Mouse (Mus musculus) erythroid progenitor cell, adult 5-6 weeks (primary cell): Measurements from ENCODE around the gene Tbx4. TPM values are rescaled to one million over a fixed set of nuclear protein-coding genes. Genes with fewer than 3 reads are reported as not detected.

Experiments used
- ATAC-seq: replicated peaks from 2 replicates; pipeline ENCODE4 v1.8.0; 2016; ENCODE audit warnings: moderate number of reproducible peaks, mild to moderate bottlenecking, moderate TSS enrichment, inconsistent platforms; ENCODE audit not compliant: poor library complexity, low FRiP score, severe bottlenecking
- total RNA-seq, 2 experiments: library from RNA; stranded (forward) in 1 of 2; stranded (reverse) in 1 of 2; fragments of 150-400 nt in 1 of 2; fragments of 186-747, 209-891 nt in 1 of 2; gene quantifications; 2 replicates each; pipeline versions ENCODE4 v1.2.3 to v1.2.4; 2015 to 2017; ENCODE audit warnings: low replicate concordance in 2 of 2

Tbx4 gene
- total RNA-seq, 2 experiments from 2014 or later, result not detected

DNA sequence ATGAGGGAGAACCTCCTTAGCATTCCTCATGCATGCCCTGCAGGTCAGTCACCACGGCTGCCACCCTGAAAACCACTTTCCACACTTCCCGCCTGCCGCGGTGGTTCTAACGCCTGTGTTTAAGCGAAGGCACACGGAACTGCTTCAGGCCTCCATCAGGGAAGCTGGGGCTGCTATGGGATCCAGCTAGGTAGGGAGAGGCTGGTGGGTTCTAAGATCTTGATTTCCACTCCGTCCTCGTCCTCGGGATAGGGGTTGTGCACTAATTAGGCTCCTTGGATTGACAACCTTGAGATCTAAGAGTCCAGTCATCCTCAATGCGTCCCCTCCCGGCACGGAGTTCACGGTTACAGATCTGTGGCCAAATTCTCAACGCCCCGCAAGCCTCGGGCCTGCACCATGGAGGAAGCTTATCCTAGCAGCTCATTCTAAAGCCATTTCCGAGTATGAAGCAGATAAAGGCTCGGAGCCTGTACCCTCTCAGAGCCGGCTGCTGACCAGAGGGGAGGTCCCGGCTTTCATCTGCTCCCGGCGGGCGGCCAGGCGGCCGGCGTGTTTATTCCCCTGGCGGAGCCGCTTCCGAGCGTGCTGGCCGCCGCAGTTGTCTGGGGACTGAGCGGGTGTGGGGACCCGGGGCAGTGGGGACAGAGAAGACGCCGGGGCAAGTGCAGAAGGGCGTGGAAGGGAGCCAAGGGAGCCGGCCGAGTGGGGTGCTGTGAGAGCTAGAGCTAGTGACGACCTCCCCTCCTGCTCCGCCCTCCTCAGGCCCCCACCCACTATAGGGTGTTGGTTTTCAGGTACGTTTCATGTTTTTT, 8.7 kb downstream of the Tbx4 start:
- no peak for ATAC-seq

DNA sequence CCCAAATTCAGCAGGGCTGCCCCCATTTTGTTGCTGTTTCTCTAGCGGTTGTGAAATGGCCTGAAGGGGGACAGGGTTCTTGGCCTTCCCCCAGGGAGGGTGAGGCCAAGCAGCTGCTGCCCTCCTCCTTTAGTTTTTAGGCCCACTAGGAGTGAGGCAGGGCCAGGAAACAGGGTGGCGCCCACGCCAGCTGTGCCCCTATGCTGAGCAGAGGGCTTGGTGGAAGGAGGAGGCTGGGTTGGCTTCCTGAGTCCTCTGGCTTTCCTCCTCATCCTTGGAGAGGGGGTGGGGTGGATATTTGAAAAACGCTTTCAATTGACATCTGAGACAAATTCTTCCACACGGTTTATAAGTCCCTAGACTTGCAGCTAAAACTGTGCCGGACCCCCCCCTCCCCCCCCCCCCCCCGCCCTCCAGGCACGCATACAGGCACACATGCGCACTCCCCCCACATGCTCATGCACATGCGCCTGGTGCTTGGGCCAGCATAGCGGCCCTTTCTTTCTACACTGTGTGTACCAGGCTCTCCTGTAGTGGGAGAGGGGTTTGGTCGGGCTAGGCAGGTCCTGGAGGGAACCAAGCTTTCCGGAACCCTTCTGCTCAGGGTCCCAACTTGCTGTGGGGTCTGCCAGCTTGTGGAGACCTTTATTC, 10.2 kb downstream of the Tbx4 start:
- no peak for ATAC-seq

DNA sequence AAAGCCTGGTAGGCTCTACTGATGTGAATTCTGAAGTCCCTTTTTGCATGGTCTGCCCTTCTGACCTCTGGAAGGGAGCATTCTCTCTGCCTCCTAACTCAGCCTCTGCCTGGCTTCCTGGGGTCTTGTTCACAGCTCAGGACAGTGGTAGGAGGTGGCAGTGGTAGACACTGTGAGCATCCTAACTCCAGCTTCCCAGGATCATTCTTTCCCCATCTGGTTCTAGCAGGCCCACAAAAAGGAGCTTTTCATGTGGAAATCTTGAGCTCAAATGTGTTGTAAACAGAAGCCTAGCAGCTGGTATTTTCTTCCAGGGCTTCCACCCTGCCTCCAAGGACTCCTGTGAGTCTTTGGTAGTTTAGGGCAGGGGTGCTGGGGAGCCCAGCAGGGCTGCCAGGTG, 14.1 kb downstream of the Tbx4 start:
- no peak for ATAC-seq

DNA sequence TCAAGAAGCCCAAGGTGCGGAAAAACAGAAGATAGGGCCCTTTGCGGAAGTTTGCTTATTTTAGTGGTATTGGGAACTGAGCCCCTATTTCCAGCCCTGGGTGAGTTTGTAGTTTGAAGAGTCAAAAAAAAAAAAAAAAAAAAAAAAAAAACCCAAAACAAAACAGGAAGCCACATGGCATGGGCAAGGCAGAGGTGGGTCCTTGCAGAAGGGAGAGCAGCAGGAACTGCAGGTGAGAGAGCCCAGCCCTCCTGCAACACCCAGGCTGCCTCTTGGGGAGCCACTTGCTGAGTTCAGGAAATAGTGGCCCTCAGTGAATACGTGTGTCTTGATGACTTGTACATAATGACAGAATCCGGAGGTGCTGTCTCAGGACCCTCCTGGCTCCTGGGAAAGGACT, 23.3 kb downstream of the Tbx4 start:
- ATAC-seq, result no peak

GRCm38 (mm10) chr11:85910133-85910532, 23.9 kb downstream of the Tbx4 start:
- ATAC-seq, result no peak

GRCm38 (mm10) chr11:85913506-85913905, 27.3 kb downstream of the Tbx4 start:
- no peak for ATAC-seq

DNA sequence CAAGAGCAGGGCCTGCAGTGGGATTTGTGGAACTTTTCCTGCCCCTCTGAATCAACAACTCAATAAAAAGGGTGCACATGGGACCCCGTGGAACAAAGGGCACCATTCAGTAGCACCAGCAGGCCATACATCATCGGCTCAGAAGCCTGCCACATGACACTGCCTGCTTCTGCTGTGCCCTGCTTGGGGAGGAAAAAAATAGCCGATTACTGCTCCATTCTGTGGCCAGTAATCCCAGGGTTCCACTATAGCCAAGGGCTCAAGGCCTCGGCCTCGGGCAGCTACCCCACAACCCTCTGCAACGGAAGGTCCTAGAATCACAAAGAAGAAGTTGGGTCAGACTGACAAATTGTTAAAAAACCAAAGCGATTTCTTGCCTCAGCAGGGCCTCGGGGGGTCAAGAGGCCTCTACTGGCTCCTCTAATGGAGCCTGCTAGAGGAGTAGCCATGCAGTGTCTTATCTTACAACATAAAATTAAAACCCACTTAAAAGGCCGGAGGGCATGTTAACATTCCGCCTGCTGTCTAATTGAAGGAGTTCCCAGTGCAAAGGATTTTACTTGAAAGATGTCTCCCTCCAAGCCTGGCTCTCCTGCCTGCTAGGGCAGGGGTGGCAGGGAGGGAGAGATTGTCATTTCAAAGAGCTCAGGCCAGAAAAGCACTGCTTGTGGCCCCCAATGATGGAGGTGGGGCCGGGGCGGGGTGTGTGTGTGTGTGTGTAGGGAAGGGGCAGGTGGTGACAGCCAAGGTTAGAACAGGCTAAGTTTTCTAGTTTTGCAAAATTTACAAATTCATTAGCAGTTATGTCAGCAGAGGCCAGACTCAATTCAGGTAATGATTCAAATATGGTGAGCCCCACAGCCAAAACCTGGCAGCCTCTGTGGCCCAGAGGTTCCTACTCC, 31.1 kb downstream of the Tbx4 start:
- no peak for ATAC-seq

DNA sequence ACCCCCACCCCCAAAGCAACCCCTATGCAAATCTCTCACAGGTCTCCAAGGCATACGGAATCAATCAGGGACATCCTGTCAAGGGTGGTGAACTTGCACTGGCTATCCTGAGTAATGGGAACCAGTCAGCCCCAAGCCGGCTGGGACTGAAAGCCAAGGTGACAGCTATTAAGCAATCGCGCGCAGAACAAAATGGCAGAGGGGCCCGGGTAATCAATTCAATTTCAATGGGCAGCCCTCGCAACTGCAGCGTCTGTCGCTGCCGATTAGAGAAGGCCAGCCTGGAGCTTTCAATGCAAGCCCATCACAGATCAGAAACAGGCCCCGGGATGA, 31.7 kb downstream of the Tbx4 start:
- ATAC-seq, result no peak

GRCm38 (mm10) chr11:85918388-85918940, 32.2 kb downstream of the Tbx4 start:
- no peak for ATAC-seq

GRCm38 (mm10) chr11:85925294-85925743, 39.1 kb downstream of the Tbx4 start:
- no peak for ATAC-seq

- no peak for ATAC-seq
These were observed 40.1 kb downstream of the Tbx4 start for GRCm38 (mm10) chr11:85926287-85926764.

- ATAC-seq, result no peak
These were observed 41.9 kb downstream of the Tbx4 start for GRCm38 (mm10) chr11:85928106-85928505.

DNA sequence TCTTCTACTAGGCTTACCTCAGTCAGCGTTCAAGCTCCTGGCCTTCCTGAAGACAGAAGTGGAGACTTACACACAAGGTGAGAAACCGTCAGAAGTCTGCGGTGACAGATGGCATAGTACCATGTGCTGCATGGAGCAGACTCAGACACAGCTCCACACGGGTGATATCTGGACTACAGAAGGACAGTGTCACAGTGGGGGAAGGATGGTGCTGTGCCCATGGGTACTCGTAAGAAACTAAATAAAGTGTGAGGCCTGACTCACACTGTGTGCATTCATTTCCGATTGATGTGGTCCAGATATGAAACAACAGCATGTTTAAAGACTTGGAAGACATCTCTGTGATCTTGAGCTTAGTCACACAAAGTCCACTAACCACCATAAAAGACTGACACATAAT, 43.4 kb downstream of the Tbx4 start:
- ATAC-seq, result no peak

DNA sequence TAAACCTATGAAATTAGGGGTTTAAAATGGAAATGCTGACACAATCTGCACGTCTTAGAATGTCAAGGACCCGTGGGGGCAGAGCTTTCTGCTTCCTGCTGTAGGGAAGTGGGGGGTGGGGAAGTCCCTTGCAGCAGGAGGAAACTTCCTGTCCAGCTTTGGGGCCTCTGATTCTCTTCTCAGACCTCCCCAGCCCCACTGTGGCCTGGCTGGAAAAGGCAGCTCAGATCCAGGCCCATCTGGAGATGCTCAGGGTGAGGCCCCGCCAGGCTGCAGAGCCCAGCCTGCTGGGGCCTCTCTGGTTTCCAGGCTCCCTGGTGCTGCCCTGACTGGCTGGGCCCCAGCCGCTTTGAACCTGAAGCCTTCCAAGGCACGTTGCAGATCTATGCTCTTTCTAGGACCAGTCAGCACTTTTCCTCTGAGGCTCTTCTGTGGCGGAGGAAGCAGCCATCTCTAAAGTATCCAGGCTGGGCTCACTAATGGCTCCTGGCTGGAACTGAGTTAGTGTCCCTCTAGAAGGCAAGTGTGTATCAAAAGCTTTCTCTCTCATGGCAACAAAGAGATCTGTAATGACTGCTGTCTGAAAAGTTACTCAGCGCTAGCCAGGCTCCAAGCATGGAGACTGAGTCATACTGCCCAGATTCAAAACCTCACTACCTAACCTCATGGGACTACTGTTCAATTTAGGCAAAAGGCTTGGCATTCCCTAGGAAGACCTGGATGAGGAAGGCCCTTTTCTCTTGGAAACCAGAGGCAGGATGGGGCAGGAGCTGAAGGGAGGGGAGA, 55.8 kb downstream of the Tbx4 start:
- ATAC-seq, result no peak

DNA sequence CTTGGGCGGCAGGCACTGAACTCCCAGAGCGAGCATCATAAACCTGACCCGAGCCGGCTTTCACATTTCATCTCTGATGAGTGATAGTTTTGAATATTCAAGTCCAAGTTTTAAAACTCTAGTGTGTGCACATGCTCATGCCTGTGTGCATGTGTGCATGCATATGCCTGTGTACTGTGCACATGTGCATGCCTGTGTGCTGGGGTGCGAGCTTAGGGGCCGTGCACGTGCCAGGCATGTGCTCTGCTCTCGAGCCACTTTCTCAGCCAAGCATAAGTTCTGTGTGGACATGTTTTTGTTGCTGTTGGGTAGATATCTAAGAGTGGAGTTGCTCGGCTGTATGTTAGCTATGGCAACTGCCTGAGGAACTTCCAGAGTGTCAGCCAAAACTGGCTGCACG, 62.5 kb downstream of the Tbx4 start:
- ATAC-seq, result no peak

DNA sequence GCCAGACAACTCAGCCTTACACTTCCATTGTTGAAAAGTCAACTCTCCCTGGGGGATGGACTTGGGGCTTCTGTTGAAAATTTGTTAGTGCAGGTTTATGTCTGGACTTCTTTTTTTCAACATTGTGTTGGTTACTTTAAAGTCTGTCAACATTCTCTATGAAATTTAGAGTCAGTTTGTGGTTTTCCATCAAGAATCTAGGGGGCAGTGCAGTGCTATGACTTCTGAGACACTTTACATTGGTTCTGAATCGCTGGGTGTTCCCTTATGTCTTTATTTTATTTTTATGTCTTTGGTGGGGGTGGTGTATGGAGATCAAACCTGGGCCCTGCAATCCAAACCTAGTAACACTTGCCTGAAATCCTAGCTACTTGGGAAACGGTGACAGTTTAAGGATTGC, 63.5 kb downstream of the Tbx4 start:
- no peak for ATAC-seq

- no peak for ATAC-seq
These were observed 66.3 kb downstream of the Tbx4 start for GRCm38 (mm10) chr11:85952538-85952937.

GRCm38 (mm10) chr11:85955611-85956010, 69.4 kb downstream of the Tbx4 start:
- no peak for ATAC-seq

DNA sequence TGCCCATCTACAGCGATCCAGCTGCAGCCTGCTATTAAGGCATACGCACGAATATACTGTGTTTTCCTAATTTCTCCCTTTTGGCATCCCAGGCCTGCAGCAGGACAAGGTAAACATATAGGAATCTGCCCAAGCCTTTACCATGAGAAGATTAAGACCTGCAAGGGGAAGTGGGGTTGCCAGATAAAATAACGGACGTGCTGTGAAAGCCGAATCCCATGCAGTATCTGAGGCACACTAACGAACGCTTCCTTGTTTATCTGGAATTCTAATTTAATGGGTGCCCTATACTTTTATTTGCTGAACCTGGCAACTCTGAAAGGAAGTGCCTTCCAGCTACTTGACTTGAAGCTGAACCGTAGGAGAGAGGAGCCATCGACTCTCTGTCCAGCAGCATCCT, 70.2 kb downstream of the Tbx4 start:
- ATAC-seq, result no peak
